Mouse (Mus musculus): ENCODE data around the gene Adig.

DNA sequence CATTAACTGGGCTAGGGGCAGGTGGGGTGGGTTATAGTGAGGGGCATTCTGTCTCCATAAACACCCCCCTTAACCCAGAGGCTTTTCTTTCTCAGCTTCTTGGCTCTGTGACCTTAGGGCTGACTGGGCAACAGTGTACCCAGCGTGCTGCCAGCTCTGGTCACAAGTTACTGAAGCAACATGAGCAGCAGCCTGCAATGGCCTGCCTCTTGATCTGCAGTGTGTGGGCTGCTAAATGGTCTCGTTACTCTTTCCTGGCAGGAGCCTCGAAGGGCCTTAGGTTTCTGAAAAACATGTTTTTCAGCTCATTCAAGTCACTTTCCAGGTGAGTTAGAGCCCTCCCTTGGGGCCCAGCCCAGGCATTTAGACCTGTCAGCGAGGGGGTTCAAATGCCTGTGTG is 1.3 kb downstream of the Adig start:
- TF ChIP-seq CTCF (IDR thresholded peaks at IDR 0.05): no peak
- no peak for TF ChIP-seq EP300 (IDR thresholded peaks at IDR 0.05)
